Mouse (Mus musculus) CH12.LX (cell line): ENCODE data around the gene Ptms. TPM values are rescaled to one million over a fixed set of nuclear protein-coding genes. Genes with fewer than 3 reads are reported as not detected.

ENCODE experiments used
- DNase-seq: peaks from one replicate; pipeline ENCODE4 v3.0.0-alpha.2; 2013; ENCODE audit errors: extremely low read depth
- H3K27ac ChIP-seq: 2 replicates; pipeline ENCODE4 v1.5.1; 2012; ENCODE audit warnings: low read depth, mild to moderate bottlenecking, control low read depth, moderate library complexity; ENCODE audit not compliant: insufficient read depth
- H3K27me3 ChIP-seq: replicated peaks from 2 replicates; pipeline ENCODE3; 2012; ENCODE audit warnings: inconsistent platforms
- H3K36me3 ChIP-seq, 2 experiments: replicated peaks in 1 of 2; 2 replicates each; pipeline versions ENCODE3 to v1.6.1; 2012; ENCODE audit warnings: inconsistent platforms in 1 of 2, low read length in 1 of 2, mild to moderate bottlenecking in 1 of 2, mixed read lengths in 1 of 2, moderate library complexity in 1 of 2; ENCODE audit not compliant: control insufficient read depth in 1 of 2, insufficient read depth in 1 of 2
- H3K4me1 ChIP-seq, 2 experiments: 2 replicates each; pipeline ENCODE4 v1.6.1; 2012; ENCODE audit warnings: inconsistent platforms in 1 of 2, moderate library complexity in 1 of 2; ENCODE audit not compliant: insufficient read depth in 2 of 2, control insufficient read depth in 1 of 2
- H3K4me2 ChIP-seq: 2 replicates; pipeline ENCODE4 v1.6.1; 2012; ENCODE audit warnings: low read depth, mild to moderate bottlenecking, control low read depth; ENCODE audit not compliant: poor library complexity, insufficient read depth, severe bottlenecking
- H3K4me3 ChIP-seq, 3 experiments: fragments of 150-350 bp in 1 of 3; sonication (generic) in 1 of 3; replicated peaks in 1 of 3; 2 replicates each; pipeline versions ENCODE3 to v1.5.1; 2011 to 2012; ENCODE audit warnings: low read depth in 2 of 3, low read length in 2 of 3, mild to moderate bottlenecking in 2 of 3, moderate library complexity in 2 of 3, control low read depth in 1 of 3, improper control_type of control experiment in 1 of 3, inconsistent platforms in 1 of 3, mixed read lengths in 1 of 3; ENCODE audit not compliant: poor library complexity in 1 of 3
- H3K79me2 ChIP-seq: replicated peaks from 2 replicates; pipeline ENCODE4 v1.6.1; 2012; ENCODE audit warnings: mild to moderate bottlenecking, moderate library complexity; ENCODE audit not compliant: control insufficient read depth, poor library complexity, insufficient read depth, severe bottlenecking; ENCODE audit errors: extremely low read depth
- H3K9ac ChIP-seq: 2 replicates; pipeline ENCODE4 v1.6.1; 2012; ENCODE audit warnings: low read depth, mild to moderate bottlenecking, control low read depth, moderate library complexity; ENCODE audit not compliant: insufficient read depth
- H3K9me3 ChIP-seq: replicated peaks from 2 replicates; pipeline ENCODE3; 2012; ENCODE audit warnings: low read length, inconsistent platforms, mixed read lengths
- CTCF ChIP-seq, 2 experiments: IDR thresholded peaks in 1 of 2; conservative IDR thresholded peaks in 1 of 2; 2 replicates each; pipeline ENCODE4 v1.5.1; 2011 to 2012; ENCODE audit warnings: low read depth in 2 of 2, low read length in 2 of 2, improper control_type of control experiment in 1 of 2, inconsistent platforms in 1 of 2, mild to moderate bottlenecking in 1 of 2, moderate library complexity in 1 of 2
- ETS1 ChIP-seq: conservative IDR thresholded peaks from 2 replicates; pipeline ENCODE4 v1.6.1; 2012; ENCODE audit warnings: low read depth, mild to moderate bottlenecking, inconsistent platforms, low read length, improper control_type of control experiment, moderate library complexity
- KAT2A ChIP-seq: IDR thresholded peaks from 2 replicates; pipeline ENCODE4 v1.6.1; 2012; ENCODE audit warnings: low read length, improper control_type of control experiment, inconsistent platforms; ENCODE audit not compliant: insufficient replicate concordance
- MAZ ChIP-seq: IDR thresholded peaks from 2 replicates; pipeline ENCODE4 v1.6.1; 2012; ENCODE audit warnings: low read depth, mild to moderate bottlenecking, inconsistent platforms, low read length, improper control_type of control experiment, moderate library complexity
- MXI1 ChIP-seq: IDR thresholded peaks from 2 replicates; pipeline ENCODE4 v1.6.1; 2011; ENCODE audit warnings: mild to moderate bottlenecking, low read depth, low read length, improper control_type of control experiment
- MYC ChIP-seq: IDR thresholded peaks from 2 replicates; pipeline ENCODE4 v1.6.1; 2011; ENCODE audit warnings: low read depth, mild to moderate bottlenecking, improper control_type of control experiment, low read length
- POLR2A ChIP-seq: IDR thresholded peaks from 2 replicates; pipeline ENCODE4 v1.6.1; 2011; ENCODE audit warnings: low read depth, mild to moderate bottlenecking, improper control_type of control experiment, low read length
- POLR2AphosphoS2 ChIP-seq: IDR thresholded peaks from 2 replicates; pipeline ENCODE4 v1.6.1; 2011; ENCODE audit warnings: low read depth, low read length, improper control_type of control experiment
- RCOR1 ChIP-seq: conservative IDR thresholded peaks from 2 replicates; pipeline ENCODE4 v1.6.1; 2012; ENCODE audit warnings: low read depth, mild to moderate bottlenecking, inconsistent platforms, low read length, improper control_type of control experiment
- TCF12 ChIP-seq: IDR thresholded peaks from 2 replicates; pipeline ENCODE4 v1.6.1; 2014; ENCODE audit warnings: low read depth, mild to moderate bottlenecking, inconsistent platforms, low read length, improper control_type of control experiment
- USF2 ChIP-seq: conservative IDR thresholded peaks from 2 replicates; pipeline ENCODE4 v1.6.1; 2011; ENCODE audit warnings: low read depth, low read length, improper control_type of control experiment
- ZC3H11A ChIP-seq: IDR thresholded peaks from 2 replicates; pipeline ENCODE4 v1.6.1; 2012; ENCODE audit warnings: low read depth, mild to moderate bottlenecking, inconsistent platforms, low read length, improper control_type of control experiment
- ZKSCAN1 ChIP-seq: IDR thresholded peaks from 2 replicates; pipeline ENCODE4 v1.6.1; 2012; ENCODE audit warnings: low read depth, inconsistent platforms, low read length, improper control_type of control experiment, borderline replicate concordance
- ZNF384 ChIP-seq: IDR thresholded peaks from 2 replicates; pipeline ENCODE4 v1.6.1; 2012; ENCODE audit warnings: low read depth, low read length, improper control_type of control experiment, inconsistent platforms
- dilution Hi-C: fragments of 300-500 bp; cut with MboI; formaldehyde crosslinking; loops from 2 replicates; pipeline ENCODE4 v1.14.3; 2020; ENCODE audit warnings: low sequenced_read_pairs; ENCODE audit not compliant: extremely low pct_unique_long_range_greater_than_20kb, extremely low pct_ligation_motif_present
- in situ Hi-C: fragments of 300-500 bp; cut with MboI; formaldehyde crosslinking; loops from 3 replicates; pipeline ENCODE4 v1.14.3; 2019; ENCODE audit warnings: low sequenced_read_pairs, low pct_ligation_motif_present, low pct_unique_long_range_greater_than_20kb, mixed read lengths
- polyA plus RNA-seq: library from polyadenylated mRNA; unstranded; fragments of >175 nt; gene quantifications from 2 replicates; pipeline ENCODE4 v1.2.1, GENCODE M21; 2012; ENCODE audit warnings: low read depth; ENCODE audit not compliant: insufficient read length
- total RNA-seq, 2 experiments: library from RNA; depleted of rRNA; stranded (reverse); fragments of 300-350 nt in 1 of 2; fragments of >200 nt in 1 of 2; gene quantifications; 2 replicates each; pipeline ENCODE4 v1.2.3; 2012 to 2014

Gene Ptms
- total and polyA plus RNA-seq, 3 experiments: 7.0 to 99.6 (median 12.8) TPM

DNA sequence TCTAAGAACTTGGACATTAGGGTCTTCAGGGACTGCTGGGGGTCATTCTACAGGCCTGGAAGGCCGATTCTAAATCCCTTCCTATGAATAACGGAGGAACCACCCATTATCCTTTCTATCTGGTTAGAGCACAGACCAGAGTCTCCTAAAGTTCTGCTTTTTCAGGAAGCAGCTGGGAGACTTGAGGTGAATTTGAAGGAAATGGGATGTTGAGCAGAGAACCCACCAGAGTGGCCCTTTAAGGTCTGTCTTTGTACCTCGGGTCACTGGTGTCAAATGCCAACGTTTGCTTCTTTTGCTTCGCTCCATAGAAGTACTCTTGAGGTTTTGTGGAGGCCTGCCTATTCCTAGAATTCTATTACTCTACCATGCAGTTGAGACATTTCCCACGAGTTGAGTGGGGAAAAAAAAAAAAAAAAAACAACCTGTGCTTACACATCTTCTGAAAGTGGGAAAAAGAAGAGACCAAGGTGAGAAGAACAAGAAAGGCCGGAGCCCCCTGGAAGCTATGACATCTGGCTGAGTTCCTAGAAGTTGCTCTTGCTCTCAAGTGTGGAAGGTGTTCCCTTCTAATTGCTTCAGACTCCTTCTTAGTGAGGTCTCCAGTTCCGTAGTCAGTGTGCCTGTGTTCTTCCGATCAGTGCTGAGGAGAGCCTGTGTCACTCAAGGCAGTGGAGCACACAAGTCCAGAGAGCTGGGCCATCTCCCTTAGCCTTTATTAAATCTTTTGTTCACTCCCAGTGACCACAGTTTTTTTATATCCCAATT lies 599 bp upstream of the Ptms start:
- Histone ChIP-seq H3K4me2 (no peak overlapping the region), H3K4me3 (no peak overlapping the region), H3K9ac (no peak overlapping the region)
- in situ Hi-C loops: no loop called here
- dilution Hi-C loops: no loop called here
- no peak for TF ChIP-seq USF2
- TF ChIP-seq, all 38 proteins: peak for 0
- H3K27me3 ChIP-seq: peaks cover 10% of the 10 kb centered on the region
- no peaks in the 10 kb centered on the region for H3K79me2 ChIP-seq
- H3K36me3 ChIP-seq: no peaks in the 10 kb centered on the region
- no peaks in the 10 kb centered on the region for H3K9me3 ChIP-seq
- DNase-seq: no peak
- peaks cover 7 to 52% of the 10 kb centered on the region in 2 experiments for H3K4me1 ChIP-seq
- H3K27ac ChIP-seq: no peak overlapping the region

- dilution Hi-C loops (no loop called here), in situ Hi-C loops (no loop called here)
- Histone ChIP-seq H3K4me1 (peaks cover 7 to 52% of the 10 kb centered on the region in 2 experiments), H3K36me3 (peaks cover 0 to 7% of the 10 kb centered on the region in 2 experiments), H3K9ac (no peak overlapping the region), H3K4me2 (peak overlapping the region; percentile 93; the same call in 1 of the 2 replicates), H3K27ac (no peak overlapping the region), H3K27me3 (peaks cover 10% of the 10 kb centered on the region), H3K4me3 (no peak overlapping the region), H3K79me2 (no peaks in the 10 kb centered on the region), H3K9me3 (no peaks in the 10 kb centered on the region)
- TF ChIP-seq MYC: no peak
- TF ChIP-seq TCF12: no peak
- no peak for TF ChIP-seq MAZ
- no peak for TF ChIP-seq RCOR1
- TF ChIP-seq POLR2AphosphoS2: no peak
- no peak for TF ChIP-seq ZC3H11A
- no peak for TF ChIP-seq POLR2A
- TF ChIP-seq ZNF384: no peak
- TF ChIP-seq KAT2A: no peak
- no peak for TF ChIP-seq CTCF (conservative IDR thresholded peaks at IDR 0.05 in 1 of 2, IDR thresholded peaks at IDR 0.05 in 1 of 2; ENCODE audit: low read depth in 2 of 2, low read length in 2 of 2)
- TF ChIP-seq ZKSCAN1: no peak
- no peak for TF ChIP-seq ETS1
- TF ChIP-seq MXI1: no peak
- no peak for DNase-seq
Measured at GRCm38 (mm10) chr6:124918890-124919627, 844 bp downstream of the Ptms start.
